9 mouse cellular contexts compared by ENCODE assay signal in the genomic region with DNA sequence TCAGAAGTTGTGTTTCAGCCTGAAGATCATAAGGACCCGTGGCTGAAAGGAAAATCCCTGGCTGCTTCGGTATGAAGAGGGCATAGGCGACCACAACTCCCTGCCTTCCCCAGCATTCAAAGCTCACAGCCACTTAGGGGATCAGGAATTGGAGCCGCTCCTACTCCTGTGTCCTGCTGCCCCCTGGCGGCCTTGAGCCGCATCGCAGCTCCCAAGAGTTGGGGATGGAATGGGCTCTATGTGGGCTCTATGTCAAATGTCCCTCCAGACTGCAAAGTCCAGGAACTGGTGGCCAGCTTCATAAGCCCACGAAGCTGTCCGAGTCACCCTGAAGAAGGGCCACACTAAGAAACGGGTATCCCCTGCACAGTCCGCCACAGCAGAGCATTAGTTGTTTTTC. TPM values are rescaled to one million over a fixed set of nuclear protein-coding genes. Genes with fewer than 3 reads are reported as not detected.
DNase-seq lines count a peak whose midpoint lies in the region; ATAC-seq and TF ChIP-seq lines count a peak whose summit lies in the region.
"Had no signal": no experiment of that assay in that cellular context is flagged by ENCODE, and none has a peak within 500 bp of the region (broad histone marks: within the 10 kb centered on the region; RNA-seq: fewer than 3 reads in every experiment).

No protein-coding gene starts in this region.

- intact Hi-C loops in heart, postnatal 10 days (cut with DNase I): loop anchor here (1.0 kb wide), 1 partner anchor 16 kb away; no protein-coding TSS in a partner anchor

- H3K4me3 ChIP-seq in neural tube, embryonic 14.5 days (ENCODE audit: low read depth, low read length): no peak overlapping the region
- H3K4me3 ChIP-seq in testis, adult 2 months (ENCODE audit: control insufficient read depth, low read depth, low read length): no peak overlapping the region
- H3K4me3 ChIP-seq: embryonic facial prominence, embryonic 12.5 days had no signal

- H3K9ac ChIP-seq in neural tube, embryonic 14.5 days (replicated peaks; ENCODE audit: low read depth, low read length): no peak overlapping the region
- H3K9ac ChIP-seq: embryonic facial prominence, embryonic 12.5 days had no signal

- TF ChIP-seq CTCF in brain, embryonic 14.5 days (IDR thresholded peaks at IDR 0.05; ENCODE audit: borderline replicate concordance, extremely low read depth, insufficient read depth, insufficient read length): peak; percentile 95
- peak; percentile 94 for TF ChIP-seq CTCF in testis, adult 2 months (IDR thresholded peaks at IDR 0.05; ENCODE audit: control insufficient read depth, insufficient read depth, insufficient replicate concordance, low read depth, low read length)

- H3K36me3 ChIP-seq in neural tube, embryonic 14.5 days (ENCODE audit: control insufficient read depth, insufficient read depth, low read length): no peaks in the 10 kb centered on the region
- no peaks in the 10 kb centered on the region for H3K36me3 ChIP-seq in testis, adult 2 months (ENCODE audit: control insufficient read depth, insufficient read depth, low read length)
- H3K36me3 ChIP-seq: embryonic facial prominence, embryonic 12.5 days had no signal

- WGBS in neural tube, embryonic 14.5 days: 7% methylated on average over 11 of the region's 11 CpGs

- no peak overlapping the region for H3K27ac ChIP-seq in neural tube, embryonic 14.5 days (ENCODE audit: low read depth, low read length)
- no peak overlapping the region for H3K27ac ChIP-seq in testis, adult 2 months (ENCODE audit: control insufficient read depth, insufficient read depth, low read depth, low read length)
- H3K27ac ChIP-seq: embryonic facial prominence, embryonic 12.5 days had no signal

- H3K4me2 ChIP-seq in neural tube, embryonic 14.5 days (ENCODE audit: low read depth, low read length): no peak overlapping the region
- H3K4me2 ChIP-seq: embryonic facial prominence, embryonic 12.5 days had no signal

- no peaks in the 10 kb centered on the region for H3K4me1 ChIP-seq in neural tube, embryonic 14.5 days (ENCODE audit: control insufficient read depth, insufficient read depth, low read length)
- H3K4me1 ChIP-seq in testis, adult 2 months (ENCODE audit: control insufficient read depth, insufficient read depth, low read length): peaks cover 8% of the 10 kb centered on the region
- H3K4me1 ChIP-seq: embryonic facial prominence, embryonic 12.5 days had no signal

- H3K9me3 ChIP-seq in neural tube, embryonic 14.5 days (ENCODE audit: control insufficient read depth, low read length): no peaks in the 10 kb centered on the region
- H3K9me3 ChIP-seq: embryonic facial prominence, embryonic 12.5 days had no signal

- peak; percentile 88 for ATAC-seq in erythroid progenitor cell, adult 5-6 weeks (replicated peaks; ENCODE audit: low FRiP score, poor library complexity, severe bottlenecking)
- ATAC-seq in neural tube, embryonic 14.5 days (ENCODE audit: low read depth): peak; percentile 68; the same call in 1 of the 2 replicates

- TF ChIP-seq POLR2A in brain, embryonic 14.5 days (IDR thresholded peaks at IDR 0.05; ENCODE audit: borderline replicate concordance, extremely low read depth, insufficient read depth, insufficient read length, poor library complexity, severe bottlenecking): no peak
- no peak for TF ChIP-seq POLR2A in testis, adult 2 months (IDR thresholded peaks at IDR 0.05; ENCODE audit: control insufficient read depth, low read depth, low read length)

- H3K27me3 ChIP-seq in neural tube, embryonic 14.5 days (ENCODE audit: control insufficient read depth, insufficient read depth, low read length): no peaks in the 10 kb centered on the region
- no peaks in the 10 kb centered on the region for H3K27me3 ChIP-seq in testis, adult 2 months (ENCODE audit: control insufficient read depth, insufficient read depth, low read length)

- peak; percentile 84 to 87 for DNase-seq in CD8-positive naive resting alpha-beta T cell, adult 2 months (ENCODE audit: low read depth in 2 of 2, low spot score in 2 of 2)
- DNase-seq in brain, embryonic 14.5 days (ENCODE audit: low read depth): peak; percentile 81
- DNase-seq in heart, postnatal 10 days: peak; percentile 86 to 93
- DNase-seq in kidney, postnatal 36 days: peak; percentile 83 to 97
- peak; percentile 85 to 90 for DNase-seq in lung, adult 18-20 months

RNA-seq across cellular contexts. Expression of a gene that starts 12.2 kb away (rescaled TPM):
- 37.1 and 39.5 TPM in 2 replicates for polyA plus RNA-seq in brain, embryonic 14.5 days (2012; rRNA removed)
- 147 and 160 TPM in 2 replicates for total RNA-seq in erythroid progenitor cell, adult 5-6 weeks (2015; ENCODE audit: low replicate concordance)
- 213 and 250 TPM in 2 replicates for total RNA-seq in erythroid progenitor cell, adult 5-6 weeks (2017; ENCODE audit: low replicate concordance)
- total RNA-seq in heart, postnatal 10 days (2021): 10 to 100 TPM; 67.7 to 69.9 TPM
- polyA plus RNA-seq in neural tube, embryonic 14.5 days (2014; fragmentation: Nextera tagmentation; extraction: Ambion mirVana): 99.9 and 111 TPM in 2 replicates
- 29.6 and 31.4 TPM in 2 replicates for polyA plus RNA-seq in testis, adult 2 months (2012; rRNA removed)

RNA-seq across cellular contexts. Expression of a gene that starts 33.2 kb away (rescaled TPM):
- polyA plus RNA-seq in brain, embryonic 14.5 days (2012; rRNA removed): 887 and 1,110 TPM in 2 replicates
- 169 and 179 TPM in 2 replicates for total RNA-seq in erythroid progenitor cell, adult 5-6 weeks (2015; ENCODE audit: low replicate concordance)
- 80.1 and 99.9 TPM in 2 replicates for total RNA-seq in erythroid progenitor cell, adult 5-6 weeks (2017; ENCODE audit: low replicate concordance)
- 100 to 1,000 TPM; 163 to 169 TPM for total RNA-seq in heart, postnatal 10 days (2021)
- 373 and 383 TPM in 2 replicates for polyA plus RNA-seq in neural tube, embryonic 14.5 days (2014; fragmentation: Nextera tagmentation; extraction: Ambion mirVana)
- polyA plus RNA-seq in testis, adult 2 months (2012; rRNA removed): 125 and 129 TPM in 2 replicates

RNA-seq across cellular contexts. Expression of a gene that starts 39.2 kb away (rescaled TPM):
- 13.4 and 17.3 TPM in 2 replicates for polyA plus RNA-seq in brain, embryonic 14.5 days (2012; rRNA removed)
- total RNA-seq in erythroid progenitor cell, adult 5-6 weeks (2015; ENCODE audit: low replicate concordance): 0.84 and 1.1 TPM in 2 replicates
- 3.0 TPM in 1 of 2 replicates, not detected in the other for total RNA-seq in erythroid progenitor cell, adult 5-6 weeks (2017; ENCODE audit: low replicate concordance)
- total RNA-seq in heart, postnatal 10 days (2021): 10 to 100 TPM in 1 of 2 experiments, 1 to 10 TPM in 1; 10.0 to 12.2 TPM
- 3.4 and 4.3 TPM in 2 replicates for polyA plus RNA-seq in neural tube, embryonic 14.5 days (2014; fragmentation: Nextera tagmentation; extraction: Ambion mirVana)
- 27.9 and 30.2 TPM in 2 replicates for polyA plus RNA-seq in testis, adult 2 months (2012; rRNA removed)

RNA-seq across cellular contexts. Expression of a gene that starts 41.3 kb away (rescaled TPM):
- 72.5 and 74.9 TPM in 2 replicates for polyA plus RNA-seq in brain, embryonic 14.5 days (2012; rRNA removed)
- total RNA-seq in erythroid progenitor cell, adult 5-6 weeks (2015; ENCODE audit: low replicate concordance): 6.1 TPM in 1 of 2 replicates, not detected in the other
- total RNA-seq in erythroid progenitor cell, adult 5-6 weeks (2017; ENCODE audit: low replicate concordance): not detected in 2 replicates
- total RNA-seq in heart, postnatal 10 days (2021): 1 to 10 TPM; 4.9 to 5.7 TPM
- 118 and 154 TPM in 2 replicates for polyA plus RNA-seq in neural tube, embryonic 14.5 days (2014; fragmentation: Nextera tagmentation; extraction: Ambion mirVana)
- 10.4 and 11.7 TPM in 2 replicates for polyA plus RNA-seq in testis, adult 2 months (2012; rRNA removed)

RNA-seq across cellular contexts. Expression of a gene that starts 45.4 kb away (rescaled TPM):
- 0.10 TPM in 2 replicates for polyA plus RNA-seq in brain, embryonic 14.5 days (2012; rRNA removed)
- not detected in 2 replicates for total RNA-seq in erythroid progenitor cell, adult 5-6 weeks (2015; ENCODE audit: low replicate concordance)
- total RNA-seq in erythroid progenitor cell, adult 5-6 weeks (2017; ENCODE audit: low replicate concordance): not detected in 2 replicates
- 1 to 10 TPM in 1 of 2 experiments, under 1 TPM in 1; 0.55 to 1.1 TPM for total RNA-seq in heart, postnatal 10 days (2021)
- 0.48 TPM in 1 of 2 replicates, not detected in the other for polyA plus RNA-seq in neural tube, embryonic 14.5 days (2014; fragmentation: Nextera tagmentation; extraction: Ambion mirVana)
- not detected in 2 replicates for polyA plus RNA-seq in testis, adult 2 months (2012; rRNA removed)
- polyA plus RNA-seq: embryonic facial prominence, embryonic 12.5 days had no signal
